Mouse (Mus musculus): ENCODE results near the gene Dhtkd1. TPM values are rescaled to one million over a fixed set of nuclear protein-coding genes. Genes with fewer than 3 reads are reported as not detected.
A peak's percentile ranks its signal among the peaks of the same experiment; 100 is the strongest.
"Not testable (repeated sequence)": the region's sequence is repeated elsewhere in the genome, so short reads cannot be mapped to it uniquely, and the experiment has no call there.

The Dhtkd1 gene
- polyA plus RNA-seq (2014; fragmentation: Nextera tagmentation; extraction: Ambion mirVana), result 2.8 and 3.8 TPM in 2 replicates

- H3K4me1 ChIP-seq (ENCODE audit: control insufficient read depth, insufficient read depth, low read length), result no peaks in the 10 kb centered on the region
- no peaks in the 10 kb centered on the region for H3K9me3 ChIP-seq (ENCODE audit: control insufficient read depth, low read length)
- H3K4me2 ChIP-seq (ENCODE audit: low read depth), result peak within 1 kb of the TSS; percentile 81
- ATAC-seq (ENCODE audit: insufficient read depth, low FRiP score, low TSS enrichment), result peak; percentile 97
- H3K4me3 ChIP-seq (ENCODE audit: low read depth, low read length), result peak within 1 kb of the TSS; percentile 56
- no peak within 1 kb of the TSS; the same call in 1 of the 2 replicates for H3K27ac ChIP-seq (ENCODE audit: low read depth, low read length)
- under 1% methylated on average over 36 of the region's 36 CpGs for WGBS
- peak within 1 kb of the TSS; percentile 76 for H3K9ac ChIP-seq (ENCODE audit: low read length)
- no peaks in the 10 kb centered on the region for H3K36me3 ChIP-seq (ENCODE audit: control insufficient read depth, insufficient read depth, low read length)
- no peaks in the 10 kb centered on the region for H3K27me3 ChIP-seq (ENCODE audit: control insufficient read depth, insufficient read depth, low read length)
- peak; percentile 78 for DNase-seq (ENCODE audit: low spot score)
Measured at GRCm38 (mm10) chr2:5942416-5943032, at the start of gene Dhtkd1. Dhtkd1 (minus strand) TSS chr2:5942792.

GRCm38 (mm10) chr2:5977532-5977931 is 34.9 kb upstream of the Dhtkd1 start:
- Histone ChIP-seq H3K4me1 (ENCODE audit: control insufficient read depth, insufficient read depth, low read length) (no peaks in the 10 kb centered on the region), H3K27me3 (ENCODE audit: control insufficient read depth, insufficient read depth, low read length) (no peaks in the 10 kb centered on the region), H3K4me3 (ENCODE audit: low read depth, low read length) (no peak overlapping the region), H3K9me3 (ENCODE audit: control insufficient read depth, low read length) (no peaks in the 10 kb centered on the region), H3K4me2 (ENCODE audit: low read depth) (no peak overlapping the region), H3K27ac (ENCODE audit: low read depth, low read length) (no peak overlapping the region), H3K36me3 (ENCODE audit: control insufficient read depth, insufficient read depth, low read length) (peaks cover 2% of the 10 kb centered on the region; the same call in 1 of the 2 replicates), H3K9ac (ENCODE audit: low read length) (no peak overlapping the region)
- 91% methylated on average over 4 of the region's 4 CpGs for WGBS
- DNase-seq (ENCODE audit: low spot score) (no peak), ATAC-seq (ENCODE audit: insufficient read depth, low FRiP score, low TSS enrichment) (no peak)

GRCm38 (mm10) chr2:5970629-5971028 is 28.0 kb upstream of the Dhtkd1 start:
- ATAC-seq (ENCODE audit: insufficient read depth, low FRiP score, low TSS enrichment); H3K4me2 ChIP-seq (ENCODE audit: low read depth): not testable (repeated sequence)
- WGBS, result 96% methylated on average over 3 of the region's 3 CpGs

GRCm38 (mm10) chr2:5965972-5966371 is 23.4 kb upstream of the Dhtkd1 start:
- Histone ChIP-seq H3K27ac (ENCODE audit: low read depth, low read length) (no peak overlapping the region), H3K4me3 (ENCODE audit: low read depth, low read length) (no peak overlapping the region), H3K27me3 (ENCODE audit: control insufficient read depth, insufficient read depth, low read length) (no peaks in the 10 kb centered on the region), H3K9me3 (ENCODE audit: control insufficient read depth, low read length) (no peaks in the 10 kb centered on the region), H3K4me1 (ENCODE audit: control insufficient read depth, insufficient read depth, low read length) (no peaks in the 10 kb centered on the region), H3K4me2 (ENCODE audit: low read depth) (no peak overlapping the region), H3K9ac (ENCODE audit: low read length) (no peak overlapping the region), H3K36me3 (ENCODE audit: control insufficient read depth, insufficient read depth, low read length) (no peaks in the 10 kb centered on the region)
- ATAC-seq (ENCODE audit: insufficient read depth, low FRiP score, low TSS enrichment) (no peak), DNase-seq (ENCODE audit: low spot score) (no peak)
- WGBS, result 96% methylated on average over 3 of the region's 3 CpGs

More at GRCm38 (mm10) chr2:5970629-5971028, 28.0 kb upstream of the Dhtkd1 start:
- not testable (repeated sequence) for H3K9me3 ChIP-seq (ENCODE audit: control insufficient read depth, low read length); H3K4me1 ChIP-seq (ENCODE audit: control insufficient read depth, insufficient read depth, low read length); H3K4me3 ChIP-seq (ENCODE audit: low read depth, low read length); H3K36me3 ChIP-seq (ENCODE audit: control insufficient read depth, insufficient read depth, low read length); H3K9ac ChIP-seq (ENCODE audit: low read length); H3K27ac ChIP-seq (ENCODE audit: low read depth, low read length); DNase-seq (ENCODE audit: low spot score); H3K27me3 ChIP-seq (ENCODE audit: control insufficient read depth, insufficient read depth, low read length)

GRCm38 (mm10) chr2:5963729-5964128 is 21.1 kb upstream of the Dhtkd1 start:
- not testable (repeated sequence) for H3K4me2 ChIP-seq (ENCODE audit: low read depth); H3K27me3 ChIP-seq (ENCODE audit: control insufficient read depth, insufficient read depth, low read length); ATAC-seq (ENCODE audit: insufficient read depth, low FRiP score, low TSS enrichment); DNase-seq (ENCODE audit: low spot score); H3K9me3 ChIP-seq (ENCODE audit: control insufficient read depth, low read length); H3K36me3 ChIP-seq (ENCODE audit: control insufficient read depth, insufficient read depth, low read length); H3K9ac ChIP-seq (ENCODE audit: low read length); H3K27ac ChIP-seq (ENCODE audit: low read depth, low read length); H3K4me3 ChIP-seq (ENCODE audit: low read depth, low read length); H3K4me1 ChIP-seq (ENCODE audit: control insufficient read depth, insufficient read depth, low read length)
- WGBS, result 86% methylated on average over 4 of the region's 4 CpGs

- DNase-seq (ENCODE audit: low spot score) (no peak), ATAC-seq (ENCODE audit: insufficient read depth, low FRiP score, low TSS enrichment) (no peak)
- Histone ChIP-seq H3K4me1 (ENCODE audit: control insufficient read depth, insufficient read depth, low read length) (no peaks in the 10 kb centered on the region), H3K4me3 (ENCODE audit: low read depth, low read length) (no peak overlapping the region), H3K9ac (ENCODE audit: low read length) (no peak overlapping the region), H3K9me3 (ENCODE audit: control insufficient read depth, low read length) (no peaks in the 10 kb centered on the region), H3K27ac (ENCODE audit: low read depth, low read length) (no peak overlapping the region), H3K36me3 (ENCODE audit: control insufficient read depth, insufficient read depth, low read length) (peaks cover 7% of the 10 kb centered on the region), H3K4me2 (ENCODE audit: low read depth) (no peak overlapping the region), H3K27me3 (ENCODE audit: control insufficient read depth, insufficient read depth, low read length) (no peaks in the 10 kb centered on the region)
- WGBS, result 84% methylated on average over 2 of the region's 2 CpGs
Measured at GRCm38 (mm10) chr2:5962265-5962664, 19.7 kb upstream of the Dhtkd1 start.

GRCm38 (mm10) chr2:5957705-5958104 is 15.1 kb upstream of the Dhtkd1 start:
- H3K36me3 ChIP-seq (ENCODE audit: control insufficient read depth, insufficient read depth, low read length), result peaks cover 7% of the 10 kb centered on the region

GRCm38 (mm10) chr2:5951621-5952211 is 9.1 kb upstream of the Dhtkd1 start:
- ATAC-seq (ENCODE audit: insufficient read depth, low FRiP score, low TSS enrichment) (peak; percentile 65), DNase-seq (ENCODE audit: low spot score) (no peak)
- under 1% methylated on average over 45 of the region's 46 CpGs for WGBS
- Histone ChIP-seq H3K9me3 (ENCODE audit: control insufficient read depth, low read length) (no peaks in the 10 kb centered on the region), H3K4me3 (ENCODE audit: low read depth, low read length) (peak overlapping the region; percentile 98), H3K9ac (ENCODE audit: low read length) (peak overlapping the region; percentile 91), H3K36me3 (ENCODE audit: control insufficient read depth, insufficient read depth, low read length) (no peaks in the 10 kb centered on the region; the same call in 1 of the 2 replicates), H3K4me1 (ENCODE audit: control insufficient read depth, insufficient read depth, low read length) (no peaks in the 10 kb centered on the region), H3K27me3 (ENCODE audit: control insufficient read depth, insufficient read depth, low read length) (no peaks in the 10 kb centered on the region), H3K4me2 (ENCODE audit: low read depth) (peak overlapping the region; percentile 79), H3K27ac (ENCODE audit: low read depth, low read length) (peak overlapping the region; percentile 73)

More at GRCm38 (mm10) chr2:5957705-5958104, 15.1 kb upstream of the Dhtkd1 start:
- no peaks in the 10 kb centered on the region for H3K27me3 ChIP-seq (ENCODE audit: control insufficient read depth, insufficient read depth, low read length)
- 94% methylated on average over 9 of the region's 9 CpGs for WGBS
- ATAC-seq (ENCODE audit: insufficient read depth, low FRiP score, low TSS enrichment), result no peak
- H3K27ac ChIP-seq (ENCODE audit: low read depth, low read length), result no peak overlapping the region
- H3K9me3 ChIP-seq (ENCODE audit: control insufficient read depth, low read length), result no peaks in the 10 kb centered on the region
- no peak for DNase-seq (ENCODE audit: low spot score)
- no peaks in the 10 kb centered on the region for H3K4me1 ChIP-seq (ENCODE audit: control insufficient read depth, insufficient read depth, low read length)
- H3K4me2 ChIP-seq (ENCODE audit: low read depth), result no peak overlapping the region
- no peak overlapping the region for H3K4me3 ChIP-seq (ENCODE audit: low read depth, low read length)
- no peak overlapping the region for H3K9ac ChIP-seq (ENCODE audit: low read length)

Measured in neural tube, embryonic 11.5 days (tissue).